Comparison of ENCODE assay signal across 7 mouse cellular contexts in the genomic region with DNA sequence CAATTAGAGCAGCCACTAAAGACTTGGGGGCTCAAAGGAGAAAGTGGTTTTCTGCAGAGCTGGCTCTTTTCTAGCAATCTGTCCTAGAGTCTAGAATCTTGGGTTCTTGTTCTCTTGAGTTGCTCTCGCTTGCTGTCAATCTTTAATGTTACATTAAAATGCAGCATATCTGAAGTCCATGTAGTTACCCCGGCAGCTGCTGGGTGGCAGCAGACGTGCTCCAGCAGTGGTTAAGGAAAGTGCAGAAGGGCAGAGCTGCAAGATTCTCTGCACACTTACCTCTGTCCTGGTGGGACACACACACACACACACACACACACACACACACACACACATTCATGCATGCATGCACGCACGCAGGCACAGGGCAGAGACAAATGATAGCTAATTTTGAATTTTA.
DNase-seq lines count a peak whose midpoint lies in the region; ATAC-seq and TF ChIP-seq lines count a peak whose summit lies in the region.

No protein-coding gene starts in this region.

- no peaks in the 10 kb centered on the region for H3K9me3 ChIP-seq in kidney, embryonic 14.5 days (ENCODE audit: control insufficient read depth, low read length)
- H3K9me3 ChIP-seq in lung, embryonic 14.5 days (ENCODE audit: low read depth, low read length): no peaks in the 10 kb centered on the region

- ATAC-seq in kidney, embryonic 14.5 days (ENCODE audit: low FRiP score, low TSS enrichment): no peak
- no peak; the same call in 1 of the 2 replicates for ATAC-seq in lung, embryonic 14.5 days (ENCODE audit: insufficient read depth)

- no peaks in the 10 kb centered on the region for H3K27me3 ChIP-seq in kidney, embryonic 14.5 days (ENCODE audit: control insufficient read depth, insufficient read depth, low read length)
- no peaks in the 10 kb centered on the region for H3K27me3 ChIP-seq in C2C12 (ENCODE audit: control insufficient read depth, insufficient read depth, insufficient read length)
- H3K27me3 ChIP-seq in lung, embryonic 14.5 days (ENCODE audit: insufficient read depth, low read length): no peaks in the 10 kb centered on the region

- no peaks in the 10 kb centered on the region for H3K79me2 ChIP-seq in C2C12 (ENCODE audit: control insufficient read depth, insufficient read depth)

- no peak overlapping the region for H3K4me2 ChIP-seq in kidney, embryonic 14.5 days (replicated peaks; ENCODE audit: low read depth, low read length)
- no peak overlapping the region for H3K4me2 ChIP-seq in lung, embryonic 14.5 days

- DNase-seq in kidney, adult 18-20 months: peak; percentile 39
- peak; percentile 50 for DNase-seq in adipocyte (ENCODE audit: low spot score)
- DNase-seq in lung, embryonic 14.5 days: peak; percentile 61
- DNase-seq in Muller cell, postnatal 12 days (ENCODE audit: inconsistent ontology term): no peak
- no peak for DNase-seq in neural tube, embryonic 10.5 days (ENCODE audit: extremely low spot score, low spot score)

- no peaks in the 10 kb centered on the region for H3K4me1 ChIP-seq in kidney, embryonic 14.5 days (ENCODE audit: control insufficient read depth, insufficient read depth, low read length)
- H3K4me1 ChIP-seq in lung, embryonic 14.5 days (ENCODE audit: insufficient read depth): no peaks in the 10 kb centered on the region

- H3K9ac ChIP-seq in kidney, embryonic 14.5 days (ENCODE audit: low read depth, low read length): no peak overlapping the region
- no peak overlapping the region for H3K9ac ChIP-seq in lung, embryonic 14.5 days

- no peak overlapping the region for H3K4me3 ChIP-seq in kidney, embryonic 14.5 days (ENCODE audit: low read length)
- no peak overlapping the region for H3K4me3 ChIP-seq in C2C12 (ENCODE audit: insufficient read depth, poor library complexity, severe bottlenecking)
- H3K4me3 ChIP-seq in lung, embryonic 14.5 days (ENCODE audit: low read depth, low read length): no peak overlapping the region

- H3K79me3 ChIP-seq in C2C12 (ENCODE audit: low read depth): no peaks in the 10 kb centered on the region

- H3K27ac ChIP-seq in kidney, embryonic 14.5 days (ENCODE audit: low read depth, low read length): no peak overlapping the region
- H3K27ac ChIP-seq in lung, embryonic 14.5 days (ENCODE audit: low read depth): no peak overlapping the region

- 65% methylated on average over 5 of the region's 5 CpGs for WGBS in kidney, embryonic 14.5 days
- WGBS in lung, embryonic 14.5 days: 53% methylated on average over 5 of the region's 5 CpGs

- H3ac ChIP-seq in C2C12 (ENCODE audit: control insufficient read depth, insufficient read length, low read depth): no peak overlapping the region

- H3K36me3 ChIP-seq in kidney, embryonic 14.5 days (ENCODE audit: control insufficient read depth, insufficient read depth, low read length): no peaks in the 10 kb centered on the region
- no peaks in the 10 kb centered on the region for H3K36me3 ChIP-seq in C2C12 (ENCODE audit: control insufficient read depth, insufficient read depth)
- H3K36me3 ChIP-seq in lung, embryonic 14.5 days (ENCODE audit: insufficient read depth): no peaks in the 10 kb centered on the region

- peak; percentile 33 for TF ChIP-seq CTCF in C2C12 (IDR thresholded peaks at IDR 0.05; ENCODE audit: control insufficient read depth, insufficient read depth, insufficient read length)
- TF ChIP-seq CTCF in lung, embryonic 14.5 days (IDR thresholded peaks at IDR 0.05; ENCODE audit: low read depth): peak; percentile 65

TF ChIP-seq in C2C12, 6 proteins besides CTCF, POLR2A, EP300 and RAD21:
- TF ChIP-seq USF1 (IDR thresholded peaks at IDR 0.05; ENCODE audit: low read depth) (no peak), CEBPB (IDR thresholded peaks at IDR 0.05; ENCODE audit: low read depth) (no peak), FOSL1 (IDR thresholded peaks at IDR 0.05; ENCODE audit: insufficient read depth, low read length, poor library complexity, severe bottlenecking) (no peak), MYOG (IDR thresholded peaks at IDR 0.05; ENCODE audit: control insufficient read depth, extremely low read depth, insufficient read length) (no peak), MAX (IDR thresholded peaks at IDR 0.05) (no peak), MYOD1 (IDR thresholded peaks at IDR 0.05; ENCODE audit: control insufficient read depth, insufficient read length, low read depth) (no peak)

Comparison
In these comparisons a context has a peak if more than half of its experiments do, and no peak if none do; other contexts are left out.
1. DNase-seq: peak in kidney, adult 18-20 months (single experiment), adipocyte (single experiment) and lung, embryonic 14.5 days (single experiment); none in Muller cell, postnatal 12 days (single experiment) and neural tube, embryonic 10.5 days (single experiment).